Mouse (Mus musculus) heart, adult 2 months (tissue): ENCODE measurements around the gene Ssbp3. TPM values are rescaled to one million over a fixed set of nuclear protein-coding genes. Genes with fewer than 3 reads are reported as not detected.

Experiments
- DNase-seq, 2 experiments: peaks; one replicate each; pipeline ENCODE4 v3.0.0; 2021
- H3K27ac ChIP-seq: fragments of 200-600 bp; 2 replicates; pipeline ENCODE4 v1.8.1; 2022
- H3K27me3 ChIP-seq: fragments of 200-500 bp; 2 replicates; pipeline ENCODE4 v1.6.1; 2012; ENCODE audit warnings: mild to moderate bottlenecking, low read length, inconsistent platforms, mixed read lengths; ENCODE audit not compliant: control insufficient read depth, insufficient read depth
- H3K36me3 ChIP-seq: fragments of 200-500 bp; 2 replicates; pipeline ENCODE4 v1.6.1; 2012; ENCODE audit warnings: low read length, inconsistent platforms; ENCODE audit not compliant: control insufficient read depth, insufficient read depth
- H3K4me1 ChIP-seq: fragments of 200-500 bp; 2 replicates; pipeline ENCODE4 v1.6.1; 2011; ENCODE audit warnings: low read length; ENCODE audit not compliant: control insufficient read depth, insufficient read depth
- H3K4me3 ChIP-seq: fragments of 200-600 bp; 2 replicates; pipeline ENCODE4 v1.8.1; 2022
- H3K79me2 ChIP-seq: fragments of 200-500 bp; replicated peaks from 2 replicates; pipeline ENCODE4 v1.6.1; 2012; ENCODE audit warnings: mild to moderate bottlenecking, inconsistent platforms, low read length, moderate library complexity, mixed read lengths; ENCODE audit not compliant: control insufficient read depth, insufficient read depth
- H3K9ac ChIP-seq: fragments of 200-500 bp; 2 replicates; pipeline ENCODE4 v1.6.1; 2012; ENCODE audit warnings: low read depth, mild to moderate bottlenecking, control low read depth, inconsistent platforms, low read length, mixed read lengths
- CTCF ChIP-seq: fragments of 200-600 bp; IDR thresholded peaks from 2 replicates; pipeline ENCODE4 v1.8.1; 2022; ENCODE audit warnings: antibody characterized with exemption, mild to moderate bottlenecking, moderate library complexity
- EP300 ChIP-seq: fragments of 200-500 bp; IDR thresholded peaks from 2 replicates; pipeline ENCODE4 v1.6.1; 2011; ENCODE audit warnings: low read depth, low read length, control low read depth; ENCODE audit not compliant: insufficient read depth
- POLR2A ChIP-seq: fragments of 200-500 bp; IDR thresholded peaks from 2 replicates; pipeline ENCODE4 v1.6.1; 2011; ENCODE audit warnings: mild to moderate bottlenecking, low read depth, low read length, control low read depth; ENCODE audit not compliant: insufficient read depth
- WGBS: fragments of 180-500 bp; shearing (Covaris S2); methylation state at CpG from one replicate; pipeline ENCODE4 v1.1.7; 2018; 5-methylcytosine and 5-hydroxymethylcytosine counted together
- intact Hi-C: fragments of 180-260 bp; cut with DNase I; formaldehyde crosslinking; loops from one replicate; pipeline ENCODE4 v1.15.1; 2025
- polyA plus RNA-seq: library from polyadenylated mRNA; depleted of rRNA; stranded (reverse); fragments of >200 nt; gene quantifications from 2 replicates; pipeline ENCODE4 v1.2.3, GENCODE M21; 2012
- total RNA-seq, 2 experiments: library from RNA; stranded (reverse); gene quantifications; 2 replicates each; pipeline ENCODE4 v1.2.3; 2021

The Ssbp3 gene
- total and polyA plus RNA-seq, 3 experiments: 26.1 to 39.0 (median 37.3) TPM

GRCm38 (mm10) chr4:106900718-106901117 lies 9.8 kb upstream of the Ssbp3 start:
- intact Hi-C loops: no loop called here
- 59% methylated on average over 6 of the region's 6 CpGs for WGBS
- H3K36me3 ChIP-seq: no peaks in the 10 kb centered on the region

DNA sequence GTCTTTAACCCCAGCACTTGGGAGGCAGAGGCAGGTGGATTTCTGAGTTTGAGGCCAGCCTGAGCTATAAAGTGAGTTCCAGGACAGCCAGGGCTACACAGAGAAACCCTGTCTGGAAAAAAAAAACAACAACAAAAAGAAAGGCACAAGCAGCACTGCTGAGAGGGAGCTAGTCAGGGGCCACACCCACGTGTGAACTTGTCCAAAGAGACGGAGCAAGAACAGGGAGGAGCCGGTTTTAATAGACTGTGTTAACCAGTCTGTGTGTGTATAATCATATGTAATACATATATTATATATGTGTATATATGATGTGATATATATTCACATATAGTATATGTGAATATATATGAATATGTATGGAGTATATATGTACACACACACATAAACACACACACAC lies 8.9 kb upstream of the Ssbp3 start:
- no peak overlapping the region for H3K9ac ChIP-seq
- no peak overlapping the region for H3K4me3 ChIP-seq
- TF ChIP-seq EP300 (no peak), POLR2A (no peak), CTCF (no peak)
- intact Hi-C loops: no loop called here
- no peaks in the 10 kb centered on the region for H3K79me2 ChIP-seq
- DNase-seq: no peak
- no peaks in the 10 kb centered on the region for H3K27me3 ChIP-seq
- WGBS: 66% methylated on average over 3 of the region's 3 CpGs
- H3K4me1 ChIP-seq: no peaks in the 10 kb centered on the region
- H3K27ac ChIP-seq: no peak overlapping the region
- H3K36me3 ChIP-seq: no peaks in the 10 kb centered on the region

More at GRCm38 (mm10) chr4:106900718-106901117, 9.8 kb upstream of the Ssbp3 start:
- no peak overlapping the region for H3K27ac ChIP-seq
- no peaks in the 10 kb centered on the region for H3K27me3 ChIP-seq
- no peaks in the 10 kb centered on the region for H3K79me2 ChIP-seq
- TF ChIP-seq EP300: no peak
- TF ChIP-seq POLR2A: no peak
- no peak for TF ChIP-seq CTCF
- no peak overlapping the region for H3K9ac ChIP-seq
- no peak overlapping the region for H3K4me3 ChIP-seq
- DNase-seq: no peak
- H3K4me1 ChIP-seq: no peaks in the 10 kb centered on the region

GRCm38 (mm10) chr4:106902157-106902556 lies 8.3 kb upstream of the Ssbp3 start:
- Histone ChIP-seq H3K4me3 (no peak overlapping the region), H3K79me2 (no peaks in the 10 kb centered on the region), H3K27me3 (no peaks in the 10 kb centered on the region), H3K27ac (no peak overlapping the region), H3K4me1 (no peaks in the 10 kb centered on the region), H3K36me3 (no peaks in the 10 kb centered on the region), H3K9ac (no peak overlapping the region)
- WGBS: 76% methylated on average over 8 of the region's 8 CpGs
- TF ChIP-seq EP300 (no peak), CTCF (no peak), POLR2A (no peak)
- intact Hi-C loops: no loop called here
- no peak for DNase-seq

GRCm38 (mm10) chr4:106905898-106906297 lies 4.6 kb upstream of the Ssbp3 start:
- intact Hi-C loops: no loop called here
- Histone ChIP-seq H3K9ac (no peak overlapping the region), H3K4me1 (peaks cover 10% of the 10 kb centered on the region), H3K79me2 (no peaks in the 10 kb centered on the region), H3K27me3 (no peaks in the 10 kb centered on the region), H3K27ac (no peak overlapping the region), H3K36me3 (peaks cover 7% of the 10 kb centered on the region; the same call in 1 of the 2 replicates), H3K4me3 (no peak overlapping the region)
- 92% methylated on average over 3 of the region's 3 CpGs for WGBS
- DNase-seq: no peak
- TF ChIP-seq POLR2A (no peak), EP300 (no peak), CTCF (no peak)

DNA sequence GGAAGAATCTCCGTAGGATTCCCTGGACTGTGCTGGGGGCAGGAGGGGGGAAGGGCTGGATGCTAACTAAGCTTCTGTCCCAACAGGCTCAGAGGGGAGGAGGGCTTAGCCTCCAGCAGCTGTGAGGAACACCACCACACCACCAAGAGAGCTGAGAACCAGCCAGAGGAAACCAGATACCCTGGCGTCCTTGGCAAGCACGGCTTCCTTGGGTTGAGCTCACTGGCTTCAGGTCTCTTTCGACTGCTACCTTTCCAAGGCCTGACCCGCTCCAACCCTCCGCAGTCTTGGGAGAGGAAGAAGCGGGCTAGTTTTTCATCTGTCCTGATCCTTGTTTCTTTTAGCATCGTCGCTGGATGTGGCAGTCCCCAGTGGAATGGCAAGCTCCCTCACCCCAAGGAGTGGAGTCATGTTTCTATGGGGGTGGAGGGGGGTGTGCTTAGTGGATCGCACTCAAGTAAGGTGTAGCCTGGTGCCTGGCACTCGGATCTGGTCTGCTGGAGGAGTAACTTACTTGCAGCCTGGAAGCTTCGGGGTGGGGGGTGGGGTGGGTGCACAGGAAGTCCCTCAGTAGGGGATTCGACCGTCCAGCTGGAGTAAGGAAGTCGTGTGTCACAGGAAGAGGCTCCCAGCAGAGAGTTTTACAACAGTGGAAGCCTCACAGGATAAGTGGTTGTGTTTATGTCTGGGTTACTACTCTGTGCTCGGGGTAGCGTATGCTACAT lies 2.6 kb upstream of the Ssbp3 start:
- no peak for TF ChIP-seq CTCF
- no peak for TF ChIP-seq EP300
- TF ChIP-seq POLR2A: no peak
- Histone ChIP-seq H3K79me2 (0 out of 2 replicates have a peak, but pooled peaks cover 2% of the 10 kb centered on the region), H3K4me1 (peaks cover 13% of the 10 kb centered on the region), H3K27me3 (no peaks in the 10 kb centered on the region), H3K27ac (peak overlapping the region; percentile 89), H3K36me3 (peaks cover 7% of the 10 kb centered on the region; the same call in 1 of the 2 replicates), H3K9ac (no peak overlapping the region; the same call in 1 of the 2 replicates), H3K4me3 (peak overlapping the region; percentile 8; the same call in 1 of the 2 replicates)
- 23% methylated on average over 17 of the region's 17 CpGs for WGBS
- intact Hi-C loops: no loop called here
- peak; percentile 60 to 62 for DNase-seq

DNA sequence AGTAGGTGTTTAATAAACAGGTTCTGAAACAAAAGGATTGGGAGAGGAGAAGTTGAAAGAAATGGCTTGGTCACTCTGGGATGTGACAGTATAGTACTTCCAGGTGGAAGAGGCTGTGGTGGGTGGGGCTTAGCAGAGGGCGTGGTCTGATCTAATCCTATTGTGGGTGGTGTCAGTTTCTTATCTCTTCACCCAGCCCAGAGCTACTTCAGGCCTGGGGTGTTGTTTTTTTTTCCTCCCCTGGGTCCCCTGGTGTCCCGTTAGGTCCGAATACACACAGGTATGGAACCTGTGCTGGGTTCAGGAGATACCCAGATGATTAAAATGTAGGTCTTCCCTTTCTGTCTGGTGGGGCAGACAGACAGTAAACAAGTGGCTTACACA lies 2.1 kb upstream of the Ssbp3 start:
- Histone ChIP-seq H3K27ac (peak overlapping the region; percentile 89), H3K9ac (no peak overlapping the region), H3K27me3 (no peaks in the 10 kb centered on the region), H3K36me3 (peaks cover 11% of the 10 kb centered on the region; the same call in 1 of the 2 replicates), H3K4me3 (no peak overlapping the region), H3K79me2 (0 out of 2 replicates have a peak, but pooled peaks cover 2% of the 10 kb centered on the region), H3K4me1 (peaks cover 13% of the 10 kb centered on the region)
- TF ChIP-seq POLR2A (peak; percentile 66; the same call in 1 of the 2 replicates), CTCF (no peak), EP300 (no peak)
- DNase-seq: peak; percentile 72
- 24% methylated on average over 3 of the region's 3 CpGs for WGBS
- intact Hi-C loops: no loop called here
